Mouse (Mus musculus) kidney, postnatal 36 days (tissue): ENCODE results near the gene Gulp1.

Experiments
- DNase-seq, 2 experiments: peaks; one replicate each; pipeline ENCODE4 v3.0.0; 2021 to 2022; ENCODE audit warnings: mixed read lengths in 2 of 2

Gulp1 gene

DNA sequence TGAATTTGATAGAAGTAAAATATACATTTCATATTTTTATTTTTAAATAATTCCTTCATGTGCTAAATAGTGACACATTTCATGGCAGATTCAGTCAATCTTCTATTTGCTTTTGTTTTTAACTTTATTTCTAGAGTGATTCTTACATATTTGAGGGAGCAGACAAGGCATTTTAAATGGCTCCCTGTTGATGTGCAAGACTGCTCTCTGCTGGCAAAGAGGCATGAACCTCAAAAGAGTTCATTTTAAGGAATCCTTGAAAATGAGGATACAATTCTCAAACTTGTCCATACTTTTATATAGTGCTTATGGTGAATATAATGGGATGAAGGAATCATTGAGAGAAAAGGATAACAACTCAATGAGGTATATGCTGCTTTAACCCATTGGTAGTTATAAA, 189.9 kb downstream of the Gulp1 start:
- DNase-seq = peak; percentile 7 to 21

GRCm38 (mm10) chr1:44745711-44746110, 194.4 kb downstream of the Gulp1 start:
- peak; percentile 28 to 70 for DNase-seq

DNA sequence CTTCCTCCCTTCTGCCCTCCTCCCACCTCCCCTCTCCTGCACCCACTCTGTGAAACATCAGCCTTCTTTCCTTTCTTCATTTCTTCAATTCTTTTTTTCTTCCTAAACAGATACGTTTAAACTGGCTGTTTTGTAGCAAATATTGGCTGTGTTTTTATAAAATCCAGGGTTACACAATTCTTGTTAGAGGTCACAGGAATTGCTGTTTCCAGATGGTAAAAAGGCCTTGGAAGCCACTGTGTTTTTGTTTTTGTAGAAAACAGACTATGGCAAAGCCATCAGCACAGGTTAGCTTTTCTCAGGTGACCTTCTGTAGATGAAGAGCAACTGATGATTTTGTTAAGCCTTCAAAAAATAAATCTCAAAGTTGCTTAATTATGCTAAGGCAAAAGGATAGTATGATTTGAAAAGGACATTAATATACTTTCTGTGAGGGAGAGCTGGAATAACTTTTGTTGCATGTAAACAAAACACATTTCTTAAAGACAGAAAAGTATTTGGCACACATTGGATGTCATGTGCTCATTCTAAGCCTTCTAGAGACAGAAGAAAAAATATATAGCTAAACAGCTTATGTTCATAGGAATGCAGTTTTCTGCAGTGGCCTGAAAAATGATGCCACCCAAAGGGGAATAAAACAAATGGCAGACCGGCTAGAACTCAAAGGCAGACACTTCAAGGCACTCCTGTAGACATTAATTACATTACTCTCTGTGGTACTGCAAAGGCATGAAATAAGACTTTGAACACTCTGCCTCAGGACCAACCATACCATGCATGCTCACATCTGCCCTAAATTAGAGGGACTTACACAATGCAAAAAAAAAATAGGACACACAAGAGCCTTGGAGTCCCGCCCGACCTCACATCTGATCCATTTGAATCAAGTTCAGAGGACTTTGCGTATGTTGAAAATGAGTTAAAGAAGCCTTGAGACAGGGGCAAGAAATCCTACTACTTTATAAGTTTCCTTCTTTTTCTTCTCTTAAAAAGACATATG, 199.7 kb downstream of the Gulp1 start:
- DNase-seq = no peak

GRCm38 (mm10) chr1:44778251-44778650, 226.9 kb downstream of the Gulp1 start:
- DNase-seq = no peak

DNA sequence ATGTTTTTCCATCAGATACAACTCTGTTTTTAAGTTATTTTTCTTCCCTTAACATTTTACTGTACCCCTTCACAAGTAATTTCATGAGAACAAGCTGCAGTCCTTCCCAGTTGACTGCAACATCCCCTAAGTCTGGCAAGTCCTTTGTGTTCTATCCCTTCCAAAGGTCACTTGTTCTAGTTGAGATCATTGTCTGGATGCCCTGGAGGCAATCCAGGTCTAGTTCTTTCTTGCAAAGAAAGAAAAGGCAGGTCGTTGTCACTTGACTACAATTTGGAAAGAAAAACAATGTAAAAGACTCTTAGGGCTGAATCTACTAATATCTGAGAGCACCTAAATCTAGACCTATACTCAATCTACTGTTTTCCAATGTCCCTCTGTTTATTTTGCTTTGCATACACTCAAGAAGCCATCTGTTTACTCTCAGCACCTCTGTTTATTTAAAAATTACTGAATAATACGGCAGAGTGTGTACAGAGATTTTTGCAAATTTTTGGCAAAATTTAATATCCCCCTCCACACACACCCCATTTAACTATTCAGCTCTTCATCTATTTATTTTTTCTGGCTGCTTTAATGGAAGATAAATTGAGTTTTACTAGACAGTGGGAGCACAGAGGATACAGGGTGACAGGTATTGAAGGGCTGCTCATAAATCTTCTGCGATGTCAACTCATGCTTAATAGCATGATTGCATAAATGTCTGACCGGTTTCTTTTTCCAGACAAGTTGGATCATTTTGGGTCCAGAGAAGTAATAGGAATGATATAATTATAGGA, 252.5 kb downstream of the Gulp1 start:
- peak; percentile 2 to 18 for DNase-seq

DNA sequence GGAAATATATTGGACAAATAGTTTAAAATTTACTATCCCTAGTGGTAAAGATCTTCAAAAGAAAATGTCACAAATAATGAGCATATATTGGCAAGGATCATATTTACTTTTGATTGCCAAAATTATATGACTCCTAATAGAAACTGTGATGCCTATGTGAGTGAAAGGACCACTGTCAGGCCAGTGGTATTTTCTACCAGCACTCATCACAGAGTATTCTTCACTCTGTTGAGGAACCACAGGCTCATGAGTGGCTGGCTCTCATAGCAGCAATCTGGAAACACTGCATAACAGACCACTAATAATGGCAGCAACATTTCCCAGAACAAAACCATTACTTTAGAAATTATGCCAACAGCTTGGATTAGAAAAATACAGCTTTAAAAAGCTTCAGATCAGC, 255.1 kb downstream of the Gulp1 start:
- DNase-seq = no peak

DNA sequence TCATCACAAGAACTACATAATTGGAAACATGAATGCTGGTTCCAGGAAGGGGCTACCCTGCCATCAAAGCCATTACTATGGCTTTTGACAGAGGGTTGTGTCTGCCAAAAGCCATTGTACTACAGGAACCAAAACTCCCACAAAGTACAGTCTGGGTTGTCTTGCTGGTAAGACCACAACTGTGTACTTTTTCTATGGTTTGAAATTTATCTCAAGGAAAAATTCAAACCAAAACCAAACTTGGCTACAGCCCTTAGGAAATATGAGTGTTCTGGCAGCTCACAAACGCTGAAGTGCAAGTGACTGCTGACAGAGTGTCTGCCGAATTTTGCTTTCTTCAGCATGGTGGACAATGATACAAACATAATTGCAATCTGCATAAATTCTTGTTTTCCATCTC, 259.0 kb downstream of the Gulp1 start:
- DNase-seq = no peak

DNA sequence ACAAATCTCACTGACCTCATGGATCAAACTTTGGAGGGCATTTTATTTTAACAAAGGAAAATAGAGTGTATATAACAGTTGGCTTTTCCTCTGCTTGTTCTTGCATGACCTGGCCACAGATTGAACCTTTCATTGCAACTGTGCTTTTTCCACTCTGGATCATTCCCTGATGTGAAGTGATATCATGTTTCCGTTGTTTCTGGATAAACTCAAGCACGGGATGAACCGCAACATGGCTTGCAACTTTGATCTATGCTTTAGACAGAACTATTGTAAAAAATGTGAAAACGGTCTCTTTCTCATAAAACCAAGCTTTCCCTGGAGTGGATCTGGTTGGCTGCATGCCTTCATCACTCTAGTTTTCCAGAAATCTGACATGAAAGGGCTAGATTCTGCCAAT, 282.6 kb downstream of the Gulp1 start:
- no peak for DNase-seq
